Mouse (Mus musculus) left cerebral cortex, adult 18-20 months (tissue): ENCODE measurements at regions not wholly inside any gene's neighbourhood (a gene's known extent, or its start where the extent isn't known, plus 50 kb on each side); places are given as distances from the start of the nearest gene placed in this dataset.

ENCODE experiments used
- DNase-seq, 2 experiments: peaks; one replicate each; pipeline ENCODE4 v3.0.0; 2021 to 2022; ENCODE audit warnings: low spot score in 2 of 2, mixed read lengths in 1 of 2

GRCm38 (mm10) chr12:79917634-79918289 lies 195.1 kb downstream of the Zfp36l1 start:
- no peak for DNase-seq

GRCm38 (mm10) chr12:79916896-79917633 lies 195.7 kb downstream of the Zfp36l1 start:
- DNase-seq, result no peak

GRCm38 (mm10) chr12:79913898-79914297 lies 198.9 kb downstream of the Zfp36l1 start:
- DNase-seq, result no peak

GRCm38 (mm10) chr12:79912281-79913063 lies 200.3 kb downstream of the Zfp36l1 start:
- no peak for DNase-seq

GRCm38 (mm10) chr12:79910884-79911759 lies 201.7 kb downstream of the Zfp36l1 start:
- DNase-seq, result peak in 1 of 2 experiments; percentile 22

- DNase-seq, result no peak
These were observed 205.2 kb downstream of the Zfp36l1 start for GRCm38 (mm10) chr12:79907583-79907982.

GRCm38 (mm10) chr12:79906738-79907365 lies 206.0 kb downstream of the Zfp36l1 start:
- DNase-seq, result no peak

- no peak for DNase-seq
These were observed 206.7 kb downstream of the Zfp36l1 start for GRCm38 (mm10) chr12:79905828-79906737.

- no peak for DNase-seq
These were observed 207.8 kb downstream of the Zfp36l1 start for GRCm38 (mm10) chr12:79904913-79905549.

GRCm38 (mm10) chr12:79902761-79903160 lies 210.1 kb downstream of the Zfp36l1 start:
- no peak for DNase-seq

GRCm38 (mm10) chr12:79902163-79902562 lies 210.7 kb downstream of the Zfp36l1 start:
- DNase-seq, result no peak

GRCm38 (mm10) chr12:79898198-79898930 lies 214.4 kb downstream of the Zfp36l1 start:
- no peak for DNase-seq

- no peak for DNase-seq
These were observed 216.8 kb downstream of the Zfp36l1 start for GRCm38 (mm10) chr12:79895975-79896374.

GRCm38 (mm10) chr12:79895324-79895723 lies 217.5 kb downstream of the Zfp36l1 start:
- no peak for DNase-seq

- no peak for DNase-seq
These were observed 219.9 kb downstream of the Zfp36l1 start for GRCm38 (mm10) chr12:79892871-79893270.

- no peak for DNase-seq
These were observed 220.9 kb downstream of the Zfp36l1 start for GRCm38 (mm10) chr12:79891942-79892341.

- DNase-seq, result no peak
These were observed 221.9 kb downstream of the Zfp36l1 start for GRCm38 (mm10) chr12:79890887-79891286.

- DNase-seq, result no peak
These were observed 222.5 kb downstream of the Zfp36l1 start for GRCm38 (mm10) chr12:79890291-79890690.
